In the genomic region with DNA sequence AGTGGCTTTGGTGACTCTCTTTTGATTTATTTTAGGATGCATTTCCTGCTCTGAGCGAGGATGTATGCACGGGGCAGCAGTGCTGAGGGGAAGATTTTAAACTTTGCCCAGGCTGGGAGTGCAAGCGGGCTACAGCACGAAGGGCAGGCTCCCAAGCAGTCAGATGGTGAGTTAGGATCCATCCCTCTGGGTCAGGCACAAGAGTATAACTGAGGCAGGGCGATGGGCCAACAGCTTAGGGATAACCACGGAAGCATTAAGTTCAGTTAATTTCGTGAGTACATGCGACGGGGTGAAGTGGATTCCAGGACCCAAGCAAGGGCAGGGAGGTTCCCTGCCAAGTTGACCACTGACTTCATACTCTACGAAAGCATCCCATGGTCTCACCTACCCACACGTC, we compare ENCODE assay signal across 18 mouse cellular contexts.
"Had no signal": no experiment of that assay in that cellular context is flagged by ENCODE, and none has a peak within 500 bp of the region (broad histone marks: within the 10 kb centered on the region; RNA-seq: fewer than 3 reads in every experiment).

No protein-coding gene starts in this region.

- H3K27ac ChIP-seq: midbrain, embryonic 10.5 days; neural tube, embryonic 13.5 days; neural tube, embryonic 15.5 days had no signal

- H3K27me3 ChIP-seq: neural tube, embryonic 13.5 days; neural tube, embryonic 15.5 days had no signal

- H3K4me2 ChIP-seq: lung, embryonic 14.5 days; neural tube, embryonic 13.5 days; neural tube, embryonic 15.5 days had no signal

- H3K4me3 ChIP-seq: midbrain, embryonic 10.5 days; myocyte; neural tube, embryonic 13.5 days; neural tube, embryonic 15.5 days had no signal

- H3K9ac ChIP-seq: lung, embryonic 14.5 days; neural tube, embryonic 13.5 days; neural tube, embryonic 15.5 days had no signal

- ATAC-seq: midbrain, embryonic 16.5 days had no signal

- H3K4me1 ChIP-seq: midbrain, embryonic 10.5 days; neural tube, embryonic 13.5 days; neural tube, embryonic 15.5 days had no signal

- H3K9me3 ChIP-seq: midbrain, embryonic 10.5 days; neural tube, embryonic 13.5 days; neural tube, embryonic 15.5 days had no signal

- H3K36me3 ChIP-seq: midbrain, embryonic 10.5 days; neural tube, embryonic 13.5 days; neural tube, embryonic 15.5 days had no signal

- DNase-seq: lung, adult 18-20 months; lung, embryonic 14.5 days; lung, postnatal 10 days; lung, postnatal 4 days; midbrain, embryonic 14.5 days; retina, postnatal 1 day; right cerebral cortex, adult 18-20 months; right cerebral cortex, postnatal 25 days; right cerebral cortex, postnatal 4 days; spleen, adult 18-20 months; thymus, adult 18-20 months; thymus, postnatal 14 days; thymus, postnatal 36 days had no signal
